Mouse (Mus musculus): ENCODE results near the gene Pigk. TPM values are rescaled to one million over a fixed set of nuclear protein-coding genes. Genes with fewer than 3 reads are reported as not detected.

Gene Pigk
- polyA plus RNA-seq, 1 experiment from 2014 or later = 40.9 TPM

GRCm38 (mm10) chr3:152733011-152733410 lies 19.1 kb downstream of the Pigk start:
- no peak for DNase-seq (ENCODE audit: low spot score)
- Histone ChIP-seq H3K4me3 (ENCODE audit: low read depth, low read length) (no peak overlapping the region), H3K4me1 (replicated peaks; ENCODE audit: control insufficient read depth, insufficient read depth) (no peaks in the 10 kb centered on the region), H3K27me3 (ENCODE audit: control insufficient read depth, insufficient read depth, low read length) (no peaks in the 10 kb centered on the region), H3K4me2 (replicated peaks; ENCODE audit: low read depth) (no peak overlapping the region), H3K9ac (ENCODE audit: low read length) (no peak overlapping the region), H3K27ac (replicated peaks) (no peak overlapping the region), H3K36me3 (ENCODE audit: control insufficient read depth, insufficient read depth, low read length) (no peaks in the 10 kb centered on the region), H3K9me3 (ENCODE audit: control insufficient read depth, low read length) (no peaks in the 10 kb centered on the region)
- WGBS = 89% methylated on average over 4 of the region's 4 CpGs
- no peak for TF ChIP-seq EP300 (optimal IDR thresholded peaks at IDR 0.05)
- TF ChIP-seq CTCF (IDR thresholded peaks at IDR 0.05; ENCODE audit: low read depth) = no peak
- ATAC-seq (ENCODE audit: low FRiP score, low TSS enrichment) = no peak

GRCm38 (mm10) chr3:152733513-152733912 lies 19.6 kb downstream of the Pigk start:
- Histone ChIP-seq H3K27ac (replicated peaks) (no peak overlapping the region), H3K4me1 (replicated peaks; ENCODE audit: control insufficient read depth, insufficient read depth) (no peaks in the 10 kb centered on the region), H3K4me2 (replicated peaks; ENCODE audit: low read depth) (no peak overlapping the region), H3K27me3 (ENCODE audit: control insufficient read depth, insufficient read depth, low read length) (no peaks in the 10 kb centered on the region), H3K9ac (ENCODE audit: low read length) (no peak overlapping the region), H3K4me3 (ENCODE audit: low read depth, low read length) (no peak overlapping the region), H3K9me3 (ENCODE audit: control insufficient read depth, low read length) (no peaks in the 10 kb centered on the region), H3K36me3 (ENCODE audit: control insufficient read depth, insufficient read depth, low read length) (no peaks in the 10 kb centered on the region)
- ATAC-seq (ENCODE audit: low FRiP score, low TSS enrichment) (no peak), DNase-seq (ENCODE audit: low spot score) (no peak)
- TF ChIP-seq CTCF (IDR thresholded peaks at IDR 0.05; ENCODE audit: low read depth) = no peak

GRCm38 (mm10) chr3:152734100-152734499 lies 20.2 kb downstream of the Pigk start:
- H3K4me1 ChIP-seq (replicated peaks; ENCODE audit: control insufficient read depth, insufficient read depth) = no peaks in the 10 kb centered on the region
- ATAC-seq (ENCODE audit: low FRiP score, low TSS enrichment) (no peak), DNase-seq (ENCODE audit: low spot score) (no peak)
- H3K4me2 ChIP-seq (replicated peaks; ENCODE audit: low read depth) = no peak overlapping the region
- no peaks in the 10 kb centered on the region for H3K27me3 ChIP-seq (ENCODE audit: control insufficient read depth, insufficient read depth, low read length)
- no peak overlapping the region for H3K27ac ChIP-seq (replicated peaks)
- H3K36me3 ChIP-seq (ENCODE audit: control insufficient read depth, insufficient read depth, low read length) = no peaks in the 10 kb centered on the region
- no peaks in the 10 kb centered on the region for H3K9me3 ChIP-seq (ENCODE audit: control insufficient read depth, low read length)
- TF ChIP-seq EP300 (optimal IDR thresholded peaks at IDR 0.05) (no peak), CTCF (IDR thresholded peaks at IDR 0.05; ENCODE audit: low read depth) (no peak)
- 90% methylated on average over 11 of the region's 11 CpGs for WGBS
- H3K9ac ChIP-seq (ENCODE audit: low read length) = no peak overlapping the region
- no peak overlapping the region for H3K4me3 ChIP-seq (ENCODE audit: low read depth, low read length)

GRCm38 (mm10) chr3:152735601-152736250 lies 21.8 kb downstream of the Pigk start:
- no peak overlapping the region for H3K4me2 ChIP-seq (replicated peaks; ENCODE audit: low read depth)
- no peaks in the 10 kb centered on the region for H3K36me3 ChIP-seq (ENCODE audit: control insufficient read depth, insufficient read depth, low read length)
- H3K27me3 ChIP-seq (ENCODE audit: control insufficient read depth, insufficient read depth, low read length) = no peaks in the 10 kb centered on the region
- TF ChIP-seq EP300 (optimal IDR thresholded peaks at IDR 0.05) (no peak), CTCF (IDR thresholded peaks at IDR 0.05; ENCODE audit: low read depth) (no peak)
- no peak overlapping the region for H3K4me3 ChIP-seq (ENCODE audit: low read depth, low read length)
- WGBS = 67% methylated on average over 10 of the region's 10 CpGs
- H3K4me1 ChIP-seq (replicated peaks; ENCODE audit: control insufficient read depth, insufficient read depth) = no peaks in the 10 kb centered on the region
- no peak overlapping the region for H3K9ac ChIP-seq (ENCODE audit: low read length)
- H3K27ac ChIP-seq (replicated peaks) = no peak overlapping the region
- no peak for DNase-seq (ENCODE audit: low spot score)
- no peaks in the 10 kb centered on the region for H3K9me3 ChIP-seq (ENCODE audit: control insufficient read depth, low read length)
- no peak for ATAC-seq (ENCODE audit: low FRiP score, low TSS enrichment)

GRCm38 (mm10) chr3:152744301-152744700 lies 30.4 kb downstream of the Pigk start:
- TF ChIP-seq CTCF (IDR thresholded peaks at IDR 0.05; ENCODE audit: low read depth) (no peak), EP300 (optimal IDR thresholded peaks at IDR 0.05) (no peak)
- no peak for ATAC-seq (ENCODE audit: low FRiP score, low TSS enrichment)
- DNase-seq (ENCODE audit: low spot score) = no peak

GRCm38 (mm10) chr3:152745611-152746010 lies 31.7 kb downstream of the Pigk start:
- ATAC-seq (ENCODE audit: low FRiP score, low TSS enrichment) (no peak), DNase-seq (ENCODE audit: low spot score) (no peak)
- Histone ChIP-seq H3K27ac (replicated peaks) (no peak overlapping the region), H3K9ac (ENCODE audit: low read length) (no peak overlapping the region), H3K4me1 (replicated peaks; ENCODE audit: control insufficient read depth, insufficient read depth) (no peaks in the 10 kb centered on the region), H3K4me2 (replicated peaks; ENCODE audit: low read depth) (no peak overlapping the region), H3K27me3 (ENCODE audit: control insufficient read depth, insufficient read depth, low read length) (no peaks in the 10 kb centered on the region), H3K9me3 (ENCODE audit: control insufficient read depth, low read length) (no peaks in the 10 kb centered on the region), H3K36me3 (ENCODE audit: control insufficient read depth, insufficient read depth, low read length) (no peaks in the 10 kb centered on the region; the same call in 1 of the 2 replicates), H3K4me3 (ENCODE audit: low read depth, low read length) (no peak overlapping the region)
- TF ChIP-seq CTCF (IDR thresholded peaks at IDR 0.05; ENCODE audit: low read depth) = no peak
- no peak for TF ChIP-seq EP300 (optimal IDR thresholded peaks at IDR 0.05)
- WGBS = 93% methylated on average over 9 of the region's 9 CpGs

More at GRCm38 (mm10) chr3:152744301-152744700, 30.4 kb downstream of the Pigk start:
- H3K36me3 ChIP-seq (ENCODE audit: control insufficient read depth, insufficient read depth, low read length) = no peaks in the 10 kb centered on the region; the same call in 1 of the 2 replicates
- H3K27ac ChIP-seq (replicated peaks) = no peak overlapping the region
- whole genome bisulfite sequencing = 62% methylated on average over 12 of the region's 12 CpGs
- no peak overlapping the region for H3K9ac ChIP-seq (ENCODE audit: low read length)
- no peak overlapping the region for H3K4me3 ChIP-seq (ENCODE audit: low read depth, low read length)
- no peaks in the 10 kb centered on the region for H3K9me3 ChIP-seq (ENCODE audit: control insufficient read depth, low read length)
- no peaks in the 10 kb centered on the region for H3K27me3 ChIP-seq (ENCODE audit: control insufficient read depth, insufficient read depth, low read length)
- H3K4me1 ChIP-seq (replicated peaks; ENCODE audit: control insufficient read depth, insufficient read depth) = no peaks in the 10 kb centered on the region
- H3K4me2 ChIP-seq (replicated peaks; ENCODE audit: low read depth) = no peak overlapping the region

Measured in stomach, postnatal 0 days (tissue).